Mouse (Mus musculus) spleen, postnatal 14 days (tissue): Measurements from ENCODE around the gene Taf6.
"Not testable (repeated sequence)": the region's sequence is repeated elsewhere in the genome, so short reads cannot be mapped to it uniquely, and the experiment has no call there.

Source experiments
- DNase-seq, 2 experiments: peaks; one replicate each; pipeline ENCODE4 v3.0.0; 2021 to 2022; ENCODE audit warnings: low spot score in 2 of 2

Gene Taf6

DNA sequence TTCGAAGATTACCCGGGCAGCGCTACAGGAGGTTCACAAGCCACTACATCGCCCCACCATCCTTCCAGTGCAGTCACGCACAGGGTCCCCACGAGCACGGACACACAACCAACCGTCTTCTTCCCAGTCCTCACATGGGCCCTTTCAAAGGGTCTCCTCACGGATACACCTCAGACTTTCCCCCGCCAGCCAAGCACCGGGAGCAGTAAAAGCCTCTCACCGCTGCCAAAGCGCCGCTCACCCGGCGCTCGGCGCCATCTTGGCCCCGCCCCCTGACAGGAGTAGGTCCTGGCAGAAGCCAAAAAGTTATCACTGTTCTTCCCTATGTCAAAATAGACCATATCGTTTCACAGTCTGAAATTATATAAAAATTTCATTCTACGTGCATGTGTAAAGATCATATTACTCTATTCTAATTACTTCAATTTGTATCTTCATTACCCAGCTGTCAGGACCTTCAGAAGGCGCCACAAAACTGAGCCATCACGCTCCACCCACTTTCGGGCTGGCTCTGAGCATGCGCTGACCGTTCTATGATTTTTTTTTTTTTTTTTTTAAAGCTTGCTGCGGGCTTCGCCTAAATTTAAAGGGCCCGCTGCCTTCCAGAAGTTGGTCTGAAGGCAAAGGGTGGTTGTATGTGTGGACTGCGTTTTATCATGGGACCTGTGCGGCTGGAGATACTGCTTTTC, at the start of gene Taf6, which contains the start of gene Cnpy4:
Taf6 (minus strand) TSS at position 502 of the 689 bp plus-strand sequence.
Cnpy4 (plus strand) TSS at position 536 of the 689 bp plus-strand sequence.
- DNase-seq, result peak; percentile 67 to 76

GRCm38 (mm10) chr5:138234224-138234623, 47.0 kb upstream of the Taf6 start:
- no peak for DNase-seq

GRCm38 (mm10) chr5:138233778-138234177, 46.5 kb upstream of the Taf6 start:
- no peak for DNase-seq

DNA sequence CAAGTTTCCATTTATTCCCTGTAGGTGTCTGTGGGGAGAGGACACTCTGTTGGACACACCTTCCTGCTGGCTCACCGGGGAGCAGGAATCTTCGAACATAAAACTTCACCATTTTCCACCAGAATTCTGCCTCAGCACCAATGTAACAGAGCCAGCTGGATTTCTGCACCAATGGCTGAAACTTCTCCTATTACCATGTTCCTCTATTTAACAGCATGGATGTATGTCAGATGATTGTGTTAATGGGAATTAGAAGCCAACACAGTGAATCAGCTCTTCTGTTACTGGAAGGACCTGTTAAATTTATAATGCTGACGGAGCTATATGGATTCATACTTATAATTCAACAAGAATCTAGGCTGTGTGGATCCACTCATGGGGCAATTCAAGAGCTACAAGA, 42.3 kb upstream of the Taf6 start:
- DNase-seq, result no peak

- peak in 1 of 2 experiments; percentile 52 for DNase-seq
Measured at GRCm38 (mm10) chr5:138228026-138228425, 40.8 kb upstream of the Taf6 start.

GRCm38 (mm10) chr5:138227367-138227766, 40.1 kb upstream of the Taf6 start:
- no peak for DNase-seq

- no peak for DNase-seq
Measured at GRCm38 (mm10) chr5:138226491-138226890, 39.2 kb upstream of the Taf6 start.

DNA sequence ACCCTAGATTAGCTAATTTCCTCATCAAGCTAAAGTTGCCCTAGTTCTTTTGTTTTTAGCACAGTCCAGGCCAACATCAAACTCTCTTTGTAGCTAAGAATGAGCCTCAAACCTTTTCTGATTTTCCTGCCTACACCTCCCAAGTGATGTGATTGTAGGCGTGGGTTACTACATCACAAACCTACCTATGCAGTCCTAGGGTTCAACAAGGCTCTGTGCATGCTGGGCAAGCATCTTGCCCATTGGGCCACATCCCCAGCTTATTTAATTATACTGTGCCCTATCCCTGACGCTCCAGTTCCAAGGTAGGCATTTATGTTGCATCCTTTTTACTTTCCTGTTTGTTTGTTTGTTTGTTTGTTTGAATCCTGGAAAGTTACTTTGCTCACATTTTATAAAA, 38.4 kb upstream of the Taf6 start, which contains the start of gene Nxpe5:
Nxpe5 (plus strand) TSS at position 199 of the 400 bp plus-strand sequence.
- DNase-seq, result no peak

DNA sequence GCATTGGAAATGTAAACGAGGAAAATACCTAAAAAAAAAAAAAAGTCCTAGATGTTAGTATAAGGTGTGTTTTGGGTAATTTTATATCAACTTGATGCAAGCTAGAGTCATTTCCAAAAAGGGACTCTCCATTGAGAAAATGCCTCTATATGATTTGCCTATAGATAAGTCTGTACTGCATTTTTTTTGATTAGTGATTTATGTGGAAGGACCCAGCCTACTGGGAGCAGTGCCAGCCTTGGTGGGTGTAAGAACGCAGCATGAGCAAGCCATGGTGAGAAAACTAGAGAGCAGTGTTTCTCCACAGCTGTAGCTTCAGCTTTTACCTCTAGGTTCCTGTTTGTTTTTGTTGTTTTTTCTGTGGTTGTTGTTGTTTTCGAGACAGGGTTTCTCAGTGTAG, 36.0 kb upstream of the Taf6 start:
- no peak for DNase-seq

- DNase-seq, result peak; percentile 73 to 86
Measured at GRCm38 (mm10) chr5:138222111-138222510, 34.9 kb upstream of the Taf6 start.

DNA sequence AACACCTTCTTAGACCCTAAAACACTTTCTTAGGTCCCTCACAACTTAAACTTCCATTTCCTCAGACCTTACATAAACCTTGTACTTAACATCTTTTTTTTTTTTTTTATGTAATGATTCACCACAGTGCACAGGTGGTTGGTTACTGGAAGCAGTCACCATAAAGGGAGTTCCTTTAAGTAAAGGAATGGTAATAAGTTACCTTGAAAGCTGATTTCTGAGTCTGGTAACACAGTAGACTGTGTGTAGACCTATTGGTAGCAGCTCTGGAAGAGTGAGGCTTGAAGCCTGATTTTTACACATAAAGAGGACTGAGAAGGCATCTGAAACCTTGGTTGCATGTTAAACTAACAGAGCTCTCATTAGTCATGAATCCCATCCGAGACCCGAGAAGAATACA, 32.6 kb upstream of the Taf6 start:
- no peak for DNase-seq

DNA sequence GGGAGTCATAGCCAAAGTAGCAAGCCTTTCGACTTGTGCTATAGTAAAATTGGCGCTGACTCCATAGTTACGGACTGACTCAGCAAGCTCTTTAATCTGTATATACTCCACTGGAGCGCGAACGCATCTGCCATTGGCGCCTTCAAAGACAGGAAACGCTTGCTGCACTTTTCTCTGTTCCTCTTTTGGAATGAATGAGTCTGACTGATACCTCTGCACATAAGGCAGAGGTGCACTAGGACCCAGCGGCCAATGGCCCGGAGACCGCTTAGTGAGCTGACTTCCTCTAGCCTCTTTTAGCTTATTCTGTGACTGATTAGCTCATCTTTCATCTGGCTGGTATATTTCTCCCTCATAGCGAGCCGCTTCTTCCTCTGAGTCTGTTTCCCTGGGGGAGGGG, 29.4 kb upstream of the Taf6 start:
- DNase-seq, result not testable (repeated sequence)

- no peak for DNase-seq
Measured at GRCm38 (mm10) chr5:138207873-138208272, 20.6 kb upstream of the Taf6 start.

- DNase-seq, result no peak
Measured at GRCm38 (mm10) chr5:138207253-138207652, 20.0 kb upstream of the Taf6 start.

GRCm38 (mm10) chr5:138202086-138202485, 14.8 kb upstream of the Taf6 start:
- DNase-seq, result no peak

DNA sequence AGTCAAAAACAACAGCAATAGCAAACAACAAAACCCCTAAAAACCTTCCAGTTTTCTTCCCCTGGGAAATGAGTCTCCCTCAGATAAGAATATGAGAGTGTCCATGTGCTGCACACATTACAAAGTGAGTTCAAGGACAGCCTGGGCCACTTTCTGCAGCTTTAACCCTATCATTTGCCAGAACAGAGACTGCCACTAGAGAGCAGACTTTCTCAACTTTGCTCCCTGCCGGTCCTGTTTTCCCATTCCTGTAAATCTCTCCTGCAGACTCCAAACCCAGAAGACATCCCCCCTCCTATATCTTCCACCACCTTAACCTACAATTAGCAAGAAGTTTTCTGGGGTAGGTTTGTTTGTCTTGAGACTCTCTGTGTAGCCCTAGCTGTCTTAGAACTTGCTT, 12.3 kb upstream of the Taf6 start:
- DNase-seq, result no peak

- DNase-seq, result no peak
Measured at GRCm38 (mm10) chr5:138195463-138195862, 8.2 kb upstream of the Taf6 start.

DNA sequence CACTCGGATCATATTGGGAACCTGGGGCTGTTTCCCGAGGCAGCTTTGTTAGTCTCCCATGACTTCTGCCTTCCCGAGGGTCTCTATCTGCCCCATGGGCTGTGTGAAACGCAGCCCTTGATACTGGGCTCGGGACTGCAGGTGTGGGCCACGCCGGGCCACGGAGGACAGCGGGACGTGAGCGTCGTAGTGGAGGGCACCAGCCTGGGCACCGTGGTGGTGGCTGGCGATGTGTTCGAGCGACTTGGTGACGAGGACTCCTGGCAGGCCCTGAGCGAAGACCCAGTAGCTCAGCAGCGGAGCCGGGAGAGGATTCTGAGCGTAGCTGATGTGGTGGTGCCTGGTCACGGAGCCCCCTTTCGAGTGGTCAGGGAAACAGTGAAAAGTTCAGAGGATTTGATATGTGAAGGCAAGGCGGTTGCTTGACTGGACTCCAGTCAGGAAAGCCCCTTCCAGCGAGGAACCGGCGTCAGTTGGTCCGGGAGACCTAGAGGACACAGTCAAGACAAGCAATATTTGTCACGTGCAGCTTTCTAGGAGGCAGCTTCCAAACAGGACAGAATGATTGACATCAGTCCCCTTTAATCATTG, 7.6 kb upstream of the Taf6 start:
- DNase-seq, result no peak

DNA sequence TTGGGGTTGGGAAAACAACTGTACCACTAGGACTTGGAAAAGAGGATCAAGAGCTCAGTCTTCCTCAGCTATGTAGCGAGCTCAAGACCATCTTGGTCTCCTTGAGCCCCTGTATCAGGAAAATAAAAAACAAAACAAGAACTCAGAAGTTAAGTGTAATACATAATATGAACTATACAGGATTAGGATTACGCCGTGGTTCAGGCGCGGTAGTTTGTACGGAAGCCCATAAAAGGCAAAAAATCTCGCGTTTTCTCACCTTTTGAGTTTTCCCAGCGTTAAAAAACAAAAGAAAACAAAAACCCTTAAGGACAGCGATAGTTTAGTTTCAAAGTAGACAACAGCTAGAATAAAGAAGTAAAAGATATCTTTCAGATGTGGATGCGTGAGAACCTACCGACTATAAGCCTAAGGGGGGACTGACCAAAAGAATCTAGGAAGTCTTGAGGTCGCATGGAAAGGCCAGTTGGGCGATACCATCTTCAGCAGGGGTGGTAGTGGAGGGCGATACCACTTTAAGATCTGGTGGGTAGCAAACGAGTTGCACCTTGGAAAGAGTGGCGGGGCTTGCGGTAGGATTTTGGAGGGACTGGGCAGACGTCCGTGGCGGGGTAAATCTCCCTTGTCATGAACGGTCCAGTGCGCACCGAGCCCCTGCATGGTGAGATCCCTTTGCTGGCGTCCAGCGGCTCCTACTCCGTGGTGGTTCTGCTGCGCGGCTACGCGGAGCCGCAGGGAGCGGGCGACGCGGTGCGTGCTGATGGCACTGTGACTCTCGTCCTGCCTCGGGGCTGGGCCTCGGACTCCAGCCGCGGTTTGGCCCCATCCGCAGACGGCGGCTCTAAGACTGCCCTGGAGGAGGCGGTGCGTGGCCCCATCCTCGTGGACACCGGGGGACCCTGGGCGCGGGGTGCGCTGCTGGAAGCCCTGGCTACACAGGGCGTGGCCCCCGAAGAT, 6.8 kb upstream of the Taf6 start, which contains the start of gene Mblac1:
Mblac1 (plus strand) TSS at position 544 of the 957 bp plus-strand sequence.
- peak; percentile 71 to 72 for DNase-seq

GRCm38 (mm10) chr5:138187661-138188306, 533 bp upstream of the Taf6 start:
- DNase-seq, result peak in 1 of 2 experiments; percentile 38

DNA sequence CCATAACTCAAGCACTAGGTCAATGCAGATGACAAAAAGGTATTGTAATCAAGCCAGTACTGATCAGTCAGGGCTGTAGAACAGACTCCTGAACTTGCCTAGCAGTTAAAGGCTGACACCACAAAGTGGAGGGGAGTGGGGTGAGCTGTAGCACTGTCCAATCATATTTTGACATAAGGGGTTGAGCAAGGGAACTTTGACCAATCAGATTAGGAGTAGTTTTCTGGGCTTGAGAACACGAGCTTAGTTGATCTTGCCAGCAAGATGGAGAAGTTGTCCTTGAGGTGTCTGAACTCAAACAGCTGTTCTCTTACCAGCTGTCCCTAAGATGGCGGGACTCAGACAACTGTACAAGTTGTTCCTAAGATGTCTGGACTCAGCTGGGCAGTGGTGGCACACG, 14.0 kb downstream of the Taf6 start:
- DNase-seq, result no peak
